Mouse (Mus musculus) Muller cell, postnatal 12 days (primary cell): ENCODE measurements around the gene Oser1.
"Not testable (repeated sequence)": the region's sequence is repeated elsewhere in the genome, so short reads cannot be mapped to it uniquely, and the experiment has no call there.

ENCODE experiments used
- DNase-seq: peaks from one replicate; pipeline ENCODE4 v3.0.0-alpha.2; 2015; ENCODE audit errors: inconsistent ontology term

Oser1 gene

DNA sequence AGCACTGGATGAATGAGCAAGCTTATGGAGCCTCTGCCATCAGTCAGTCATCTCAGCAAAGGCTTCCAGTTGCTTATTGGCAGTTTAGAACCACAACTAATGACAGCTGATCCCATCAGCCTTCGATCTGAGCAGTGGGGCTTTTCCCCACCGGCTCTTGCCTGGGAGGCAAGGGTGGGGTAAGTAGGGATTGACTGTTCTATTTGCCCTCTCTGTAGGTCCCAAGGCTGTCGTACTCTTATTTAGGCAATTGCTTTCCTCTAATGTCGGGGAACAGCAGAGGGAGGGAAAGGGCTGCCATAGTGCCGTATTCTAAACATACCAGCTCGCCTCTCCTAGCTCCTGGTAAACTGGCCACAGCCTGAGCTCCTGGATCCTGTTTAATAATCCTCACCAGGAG lies at the start of gene Oser1:
Gene Oser1, minus strand, starts transcription at position 101 of the 400 bp plus-strand sequence.
- DNase-seq: no peak

DNA sequence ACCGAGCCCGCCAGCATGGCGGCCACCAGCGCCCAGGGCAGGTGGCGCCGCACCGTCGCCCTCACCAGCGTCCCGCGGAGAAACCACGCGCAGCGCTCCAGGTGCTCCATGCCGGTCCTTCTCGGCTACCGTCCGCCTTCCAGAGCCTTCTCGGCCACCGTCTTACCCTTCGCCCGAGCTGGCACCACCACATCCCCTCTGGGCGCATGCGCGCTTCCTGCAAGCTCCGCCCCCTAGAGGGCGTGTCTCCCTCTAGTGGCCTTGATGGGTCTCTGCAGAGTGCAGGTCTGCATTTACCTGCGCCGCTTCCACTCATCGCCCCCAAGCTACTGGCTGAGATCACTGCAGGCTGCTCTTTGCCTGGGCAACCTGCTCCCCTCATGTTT lies 48.0 kb upstream of the Oser1 start, which contains the start of gene Fitm2:
Gene Fitm2, minus strand, starts transcription at position 164 of the 386 bp plus-strand sequence.
- DNase-seq: peak; percentile 96

DNA sequence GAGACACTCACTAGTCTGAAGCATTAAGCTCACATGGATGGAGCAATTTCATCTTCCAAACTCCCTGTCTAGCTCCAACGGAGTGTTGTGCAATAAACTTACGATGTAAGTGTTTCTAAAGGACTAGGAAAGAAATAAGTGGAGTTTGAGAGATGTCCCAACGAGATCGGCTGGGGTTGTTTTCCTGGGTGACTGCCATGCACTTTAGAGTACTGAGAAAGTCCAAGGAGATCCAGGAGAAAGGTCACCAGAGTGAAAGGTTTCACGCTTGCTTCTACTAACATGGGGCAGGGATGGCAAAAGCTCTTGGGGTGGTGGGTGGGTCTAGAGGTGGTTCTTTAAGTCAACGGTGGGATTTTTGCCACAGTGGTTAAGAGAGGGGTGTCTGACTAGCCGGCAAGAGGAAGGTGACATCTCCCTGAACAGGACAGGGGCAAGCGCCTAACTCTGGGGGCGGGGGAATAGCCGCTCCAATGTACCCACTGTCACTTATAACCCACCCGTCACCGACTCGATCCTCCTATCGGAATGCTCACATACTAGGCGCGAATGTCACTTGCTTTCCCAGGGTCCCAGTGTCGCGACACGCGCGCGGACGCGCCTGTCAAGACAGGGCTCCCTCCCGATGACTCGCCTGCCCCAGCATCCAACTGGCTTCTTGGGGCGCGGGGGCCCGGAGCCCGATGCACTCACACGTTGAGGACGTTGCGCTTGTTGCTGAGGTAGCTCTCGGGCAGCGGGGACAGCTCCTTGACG lies 47.4 kb upstream of the Oser1 start:
- peak; percentile 17 for DNase-seq

DNA sequence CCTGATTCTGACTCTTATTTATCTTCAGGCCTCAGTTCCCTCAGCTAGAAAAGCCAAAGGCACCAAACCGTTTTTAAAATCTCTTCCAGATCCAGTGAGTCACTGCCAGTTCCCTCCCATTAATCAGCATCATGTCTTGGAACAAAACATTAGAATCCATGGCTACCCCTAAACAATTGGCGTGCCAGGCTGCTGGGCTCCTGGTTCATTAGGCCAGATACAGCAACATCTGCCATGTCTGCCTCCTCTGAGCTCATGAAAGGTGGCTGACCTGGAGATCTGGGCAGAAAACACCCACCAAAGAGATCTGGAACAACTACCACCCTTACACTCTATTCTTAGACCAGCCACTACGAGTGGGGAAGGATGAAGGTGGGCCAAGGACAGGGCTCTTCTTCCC lies 46.6 kb upstream of the Oser1 start:
- DNase-seq: peak; percentile 55

DNA sequence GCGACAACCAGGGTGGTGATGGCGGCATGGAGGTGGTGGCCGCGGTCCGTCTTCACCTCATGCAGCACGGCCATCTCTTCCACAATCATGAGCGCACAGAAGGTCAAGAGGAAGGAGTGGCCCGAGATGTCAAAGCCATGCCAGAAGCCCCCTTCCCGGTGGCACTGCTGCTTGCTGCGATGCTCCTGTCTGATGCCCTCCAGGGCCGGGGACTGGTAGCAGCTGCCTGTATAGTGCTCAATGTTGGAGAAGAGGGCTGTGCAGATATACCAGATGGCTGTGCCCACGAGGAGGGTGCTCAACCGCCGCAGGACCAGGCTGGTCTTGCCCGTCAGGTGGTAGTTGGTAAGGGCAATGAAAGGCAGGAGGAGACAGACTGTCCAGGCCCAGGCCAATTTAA lies 45.2 kb upstream of the Oser1 start:
- no peak for DNase-seq

DNA sequence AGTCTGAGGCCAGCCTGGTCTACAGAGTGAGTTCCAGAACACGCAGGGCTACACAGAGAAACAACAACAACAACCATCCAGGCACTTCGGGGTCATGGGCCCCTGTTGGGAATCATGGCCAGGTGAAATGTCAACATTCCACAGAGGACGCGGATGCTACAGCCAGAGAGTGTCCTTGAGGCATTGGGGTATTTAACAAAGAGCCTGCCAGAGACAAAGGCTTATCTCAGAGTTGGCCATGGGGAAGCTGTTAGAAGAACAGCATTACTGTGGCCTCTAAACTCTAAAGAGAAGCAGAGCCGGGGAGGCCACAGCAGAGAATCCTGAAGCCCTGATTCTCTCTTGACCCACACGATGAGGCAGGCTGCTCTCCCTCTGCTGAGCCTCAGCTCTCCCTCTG lies 44.4 kb upstream of the Oser1 start:
- DNase-seq: no peak

DNA sequence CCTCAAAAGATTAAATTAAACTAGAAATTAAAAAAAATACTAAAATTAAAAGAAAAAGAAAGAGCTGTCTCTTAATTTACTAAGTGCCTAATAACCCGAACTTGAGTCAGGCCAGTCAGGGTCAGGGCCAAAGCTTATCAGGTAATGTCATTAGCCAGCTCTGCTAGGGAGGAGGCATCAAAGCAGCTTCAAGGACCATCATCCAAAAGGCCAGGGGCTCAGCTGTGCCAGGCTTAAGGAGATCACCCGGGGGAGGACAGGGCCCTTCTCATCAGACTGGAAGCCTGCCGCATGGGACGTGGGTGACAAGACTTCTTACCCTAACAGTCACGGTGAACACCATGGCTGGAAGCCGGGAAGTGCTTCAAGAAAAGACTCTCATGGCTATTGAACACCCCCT lies 43.1 kb upstream of the Oser1 start:
- no peak for DNase-seq

DNA sequence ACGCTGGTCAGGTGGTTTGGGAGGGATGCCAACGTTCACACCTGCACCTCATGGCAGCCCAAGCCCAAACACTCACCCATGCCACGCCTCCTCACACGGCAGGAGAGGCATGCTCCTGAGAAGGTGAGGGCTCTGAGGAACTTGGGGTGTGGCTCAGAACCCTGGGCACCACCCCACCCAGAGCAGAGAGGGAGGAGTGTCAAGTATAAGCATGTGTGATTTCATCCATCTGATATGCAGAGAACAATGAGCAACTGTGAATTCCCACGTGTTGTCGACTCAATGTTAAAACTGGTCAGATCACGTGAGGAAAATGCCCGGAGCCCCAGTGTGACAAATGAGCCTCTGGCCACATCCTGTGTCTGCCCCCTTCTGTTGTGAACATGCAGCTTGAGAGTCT lies 42.3 kb upstream of the Oser1 start:
- DNase-seq: no peak

DNA sequence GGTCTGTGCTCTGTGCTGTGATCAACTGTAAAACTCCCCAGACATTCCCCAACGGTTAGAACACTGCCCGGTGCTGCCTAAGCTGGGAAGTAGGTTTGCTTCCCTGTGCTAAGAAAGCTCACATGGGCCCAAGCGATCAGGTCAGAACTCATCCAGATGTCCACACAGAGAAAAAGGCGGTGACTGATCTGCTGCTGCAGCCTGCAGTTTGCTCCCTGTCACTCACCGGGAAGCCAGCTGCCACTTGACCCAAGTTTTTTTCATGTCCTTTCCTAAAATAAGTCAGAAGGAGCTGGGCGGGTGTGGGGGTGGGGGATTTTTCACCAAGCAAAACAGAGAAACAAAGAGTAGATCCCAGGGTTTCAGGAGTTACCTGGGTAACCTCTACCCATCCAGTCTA lies 40.1 kb upstream of the Oser1 start:
- no peak for DNase-seq

DNA sequence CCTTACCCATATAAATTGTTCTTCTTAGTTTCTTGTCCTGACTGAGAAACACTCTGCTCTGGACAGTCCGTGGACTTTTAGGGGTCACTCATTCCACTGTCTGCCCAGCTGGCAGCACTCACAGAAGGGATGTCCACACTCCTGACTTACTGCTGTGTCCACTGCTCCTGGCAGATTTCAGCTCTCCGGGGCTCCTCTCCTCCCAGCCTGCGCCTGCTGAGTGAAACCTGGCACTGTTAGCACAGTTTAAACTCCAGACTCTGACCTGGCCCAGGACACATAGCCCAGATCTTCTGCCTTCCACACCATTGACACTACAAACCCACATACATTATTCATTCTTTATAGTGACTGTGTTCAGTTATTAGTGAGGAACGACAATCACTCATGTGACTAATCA lies 39.5 kb upstream of the Oser1 start:
- no peak for DNase-seq

DNA sequence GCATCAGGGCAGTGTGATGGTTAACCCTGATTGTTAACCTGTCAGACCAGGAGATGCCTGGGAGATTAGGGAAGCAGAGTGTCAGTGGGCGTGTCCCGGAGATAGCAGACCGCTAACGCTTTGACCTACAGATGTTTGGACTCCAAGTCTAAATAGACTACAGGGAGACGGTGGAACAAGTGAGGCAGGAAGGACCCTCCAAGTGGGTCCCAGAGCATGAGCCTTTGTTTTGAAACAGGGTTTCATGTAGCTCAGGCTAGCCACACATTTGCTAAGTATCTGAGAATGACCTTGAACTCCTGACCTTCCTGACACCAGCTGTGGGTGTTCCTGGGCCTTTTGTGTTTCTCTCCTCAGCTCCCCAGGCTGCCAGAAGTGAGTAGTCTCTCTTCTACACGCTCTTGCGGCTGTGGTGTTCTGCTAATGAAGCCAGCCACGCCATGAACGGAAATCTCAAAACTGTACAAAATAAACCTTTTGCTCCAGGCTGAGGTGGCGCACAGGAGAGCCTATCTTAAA lies 38.8 kb upstream of the Oser1 start:
- no peak for DNase-seq

DNA sequence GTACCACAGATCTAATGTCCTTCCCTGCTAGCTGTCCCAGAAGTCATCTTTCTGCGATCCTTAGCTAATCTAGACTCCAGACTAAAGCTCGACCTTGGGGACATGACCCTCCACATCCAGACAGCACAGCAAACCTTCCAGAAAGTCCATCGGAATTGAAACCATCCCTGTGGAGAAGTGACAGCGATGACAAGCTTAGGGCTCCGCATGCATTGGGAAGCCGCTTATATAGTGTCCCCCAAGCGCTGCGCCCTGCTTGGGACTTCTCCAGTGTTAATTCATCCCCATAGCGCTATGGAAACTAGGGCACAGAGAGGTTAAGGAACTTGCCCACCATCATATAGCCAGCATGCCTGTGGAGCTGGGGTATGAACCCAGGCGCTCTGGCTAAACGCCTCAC lies 38.3 kb upstream of the Oser1 start:
- DNase-seq: no peak

DNA sequence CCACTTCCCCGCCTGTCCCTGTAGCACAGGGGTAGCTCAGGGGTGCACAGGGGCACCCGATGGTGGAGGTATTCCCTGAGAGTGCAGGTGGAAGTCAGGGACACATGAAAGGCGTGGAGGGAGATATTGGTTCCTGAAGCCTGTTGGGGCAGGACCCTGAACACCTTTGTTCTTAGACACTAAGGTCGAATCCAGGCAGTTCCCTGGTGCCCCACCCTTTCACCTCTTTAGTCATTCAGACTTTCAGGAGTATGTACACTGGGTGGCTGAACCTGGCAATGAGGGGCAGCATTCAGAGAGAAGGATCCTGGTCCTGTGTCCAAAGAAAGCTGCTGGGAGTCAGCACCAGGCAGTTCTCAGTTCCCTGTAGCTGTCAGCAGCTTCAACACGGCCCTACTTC lies 37.9 kb upstream of the Oser1 start:
- DNase-seq: no peak

DNA sequence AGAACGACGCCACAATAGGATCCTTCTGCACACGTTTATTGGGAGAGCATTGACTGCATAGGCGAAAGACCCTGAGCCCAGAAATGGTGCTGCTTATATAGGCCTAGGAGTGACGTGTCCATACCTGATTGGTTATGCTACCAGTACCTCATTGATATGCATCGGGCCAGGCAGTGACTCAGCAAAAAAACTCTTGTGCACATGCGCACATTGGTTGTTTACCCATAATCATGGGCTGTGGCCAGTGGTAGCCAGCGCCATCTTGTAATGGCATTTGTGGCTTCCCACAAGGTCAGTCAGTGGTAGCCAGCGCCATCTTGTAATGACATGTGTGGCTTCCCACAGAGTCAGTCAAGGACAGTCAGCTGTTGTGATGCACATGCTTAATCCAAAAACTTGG lies 36.8 kb upstream of the Oser1 start:
- not testable (repeated sequence) for DNase-seq

DNA sequence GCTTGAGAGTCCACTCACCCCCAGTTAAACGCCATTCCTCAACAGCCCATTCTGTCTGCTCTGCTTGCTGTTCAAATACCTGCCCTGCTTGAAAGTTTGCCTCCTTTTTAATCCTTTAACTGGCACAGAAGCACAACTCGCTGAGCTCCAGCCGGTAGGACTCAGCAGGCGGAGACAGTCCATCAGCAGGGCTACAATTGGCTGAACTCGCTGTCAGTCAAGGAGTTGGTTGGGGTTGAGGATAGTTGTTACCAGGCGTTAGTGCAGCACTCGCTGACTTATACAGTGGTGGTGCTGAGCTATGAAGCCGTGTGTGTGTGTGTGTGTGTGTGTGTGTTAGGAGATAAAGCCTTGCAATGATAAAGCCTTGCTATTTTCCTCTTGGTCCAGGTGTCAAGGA lies 36.1 kb upstream of the Oser1 start:
- no peak for DNase-seq

DNA sequence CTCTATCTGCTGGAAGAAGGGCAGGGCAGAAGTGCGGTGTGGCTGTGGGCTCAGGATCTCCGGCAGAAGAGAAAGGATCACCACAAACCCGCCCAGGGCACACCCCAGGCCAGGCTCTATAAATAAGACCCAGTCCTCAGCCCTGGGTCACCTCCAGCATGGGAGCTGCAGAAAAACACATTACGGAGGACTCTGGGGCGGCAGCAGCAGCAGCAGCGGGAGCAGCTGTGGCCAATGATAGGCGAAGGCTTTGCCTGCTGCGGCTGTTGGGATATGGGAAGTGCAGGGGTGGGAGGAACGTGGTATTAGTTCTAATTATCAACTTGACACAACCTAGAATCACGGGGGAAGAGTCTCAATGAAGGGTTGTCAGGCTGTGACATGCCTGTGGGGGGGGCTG lies 34.9 kb upstream of the Oser1 start:
- no peak for DNase-seq

DNA sequence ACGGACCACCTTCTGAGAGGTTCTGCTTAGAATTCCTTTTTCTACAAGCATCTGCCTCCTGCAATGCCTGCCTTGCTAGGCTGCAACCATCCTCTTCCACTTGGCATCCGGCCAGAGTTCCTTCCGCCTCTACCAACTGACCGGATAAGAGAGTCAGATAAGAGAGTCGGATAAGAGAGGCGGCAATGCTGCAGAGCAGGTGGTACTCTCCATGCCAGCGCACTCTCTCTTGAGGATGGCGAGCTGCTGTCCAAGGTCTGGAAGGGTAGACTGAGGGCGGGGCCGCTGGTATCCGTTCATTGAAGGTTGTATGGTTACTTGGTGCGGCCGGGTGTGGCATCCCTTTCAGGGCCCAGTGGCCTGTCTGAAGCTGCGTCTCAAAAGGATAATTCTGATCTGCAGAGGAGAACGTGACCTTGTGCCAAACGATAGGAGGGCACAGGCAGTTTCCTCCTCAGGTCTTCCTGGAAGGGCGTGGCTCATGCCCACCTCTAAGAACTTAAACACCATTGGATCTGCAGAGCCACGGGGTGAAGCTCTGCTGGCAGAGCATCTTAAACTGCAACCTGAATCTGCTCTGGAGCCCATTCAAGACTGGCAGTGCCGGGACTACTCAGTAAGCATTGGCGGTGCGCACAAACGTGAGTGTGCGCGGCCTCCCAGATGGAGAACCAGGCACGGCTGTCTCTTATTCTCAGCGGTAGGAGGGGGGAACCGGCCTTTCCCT lies 34.2 kb upstream of the Oser1 start:
- no peak for DNase-seq

DNA sequence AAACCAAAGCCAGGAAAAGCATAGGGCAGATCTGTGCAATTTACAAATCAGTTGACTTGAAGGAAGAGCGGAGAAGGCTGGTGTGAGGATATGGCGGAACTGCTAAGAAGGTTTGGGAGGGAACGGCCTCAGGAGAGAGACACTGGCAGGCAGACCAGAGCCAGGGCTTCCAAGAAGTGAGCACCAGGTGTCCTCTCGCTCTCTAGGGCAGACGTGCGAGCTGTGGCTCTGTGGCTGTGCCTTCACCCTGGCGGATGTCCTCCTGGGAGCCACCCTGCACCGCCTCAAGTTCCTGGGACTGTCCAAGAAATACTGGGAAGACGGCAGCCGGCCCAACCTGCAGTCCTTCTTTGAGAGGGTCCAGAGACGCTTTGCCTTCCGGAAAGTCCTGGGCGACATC lies 28.9 kb upstream of the Oser1 start:
- no peak for DNase-seq

DNA sequence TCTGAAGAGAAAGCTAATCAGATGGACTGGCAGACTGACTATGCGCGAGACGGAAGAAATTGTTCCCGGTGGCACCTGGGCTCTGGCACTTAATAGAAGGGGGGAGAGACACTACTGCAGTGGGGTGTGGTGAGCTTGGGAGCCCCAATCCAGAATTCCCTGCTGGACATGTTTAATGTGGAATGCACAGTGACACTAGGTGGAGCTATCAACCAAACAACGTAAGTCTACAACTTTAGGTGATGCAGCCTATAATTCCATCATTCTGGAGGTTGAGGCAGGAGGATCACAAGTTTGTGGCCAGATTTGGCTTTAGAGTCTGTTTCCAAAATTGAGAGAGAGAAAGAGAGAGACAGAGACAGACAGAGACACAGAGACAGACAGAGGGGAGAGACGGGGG lies 28.2 kb upstream of the Oser1 start:
- no peak for DNase-seq

DNA sequence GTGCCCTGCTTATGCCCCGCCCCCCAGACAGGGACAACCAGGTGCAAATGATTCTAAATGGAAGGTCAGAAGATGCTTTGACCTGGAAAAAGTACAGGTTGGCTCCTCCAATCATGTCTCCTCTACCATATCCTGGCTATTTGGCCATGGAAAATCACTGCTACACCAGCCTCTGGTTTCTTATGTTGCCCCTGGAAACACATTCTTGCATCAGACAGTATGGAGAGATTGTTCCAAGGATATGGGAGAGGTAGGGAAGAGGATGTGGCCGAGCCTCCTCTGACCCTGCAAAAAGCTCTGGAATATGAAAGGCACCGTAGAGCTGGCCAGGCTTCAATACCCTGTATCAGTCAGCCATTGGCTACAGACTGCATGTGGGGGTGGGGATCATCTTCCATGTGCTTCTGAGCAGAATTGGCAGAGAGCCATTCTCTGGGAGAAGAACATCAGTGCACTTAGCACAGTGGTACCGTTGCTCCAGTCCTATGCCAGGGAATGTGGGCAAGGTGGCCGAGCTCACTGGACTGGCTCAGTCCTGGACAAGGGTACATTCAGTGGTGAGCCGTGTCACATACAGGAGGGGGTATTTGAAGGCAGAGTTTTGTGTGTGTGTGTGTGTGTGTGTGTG lies 26.3 kb upstream of the Oser1 start:
- DNase-seq: no peak

DNA sequence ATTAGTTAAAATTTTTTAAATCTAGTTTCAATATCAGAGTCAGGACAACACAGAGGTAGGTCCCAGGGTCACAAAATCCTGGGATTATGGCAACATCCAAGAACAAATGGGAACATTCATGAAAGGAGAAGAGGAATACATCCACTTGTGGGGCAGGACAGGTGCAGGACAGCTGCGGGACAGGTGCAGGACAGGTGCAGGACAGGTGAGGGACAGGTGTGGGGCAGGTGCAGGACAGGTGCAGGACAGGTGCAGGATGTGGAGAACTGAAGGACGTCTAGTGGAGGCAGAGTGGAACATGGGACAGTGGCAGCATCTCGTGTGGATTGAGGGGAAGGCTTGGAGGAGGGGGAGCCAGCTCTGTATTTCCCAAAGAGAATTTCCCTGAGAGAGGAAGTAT lies 24.8 kb upstream of the Oser1 start:
- DNase-seq: no peak

DNA sequence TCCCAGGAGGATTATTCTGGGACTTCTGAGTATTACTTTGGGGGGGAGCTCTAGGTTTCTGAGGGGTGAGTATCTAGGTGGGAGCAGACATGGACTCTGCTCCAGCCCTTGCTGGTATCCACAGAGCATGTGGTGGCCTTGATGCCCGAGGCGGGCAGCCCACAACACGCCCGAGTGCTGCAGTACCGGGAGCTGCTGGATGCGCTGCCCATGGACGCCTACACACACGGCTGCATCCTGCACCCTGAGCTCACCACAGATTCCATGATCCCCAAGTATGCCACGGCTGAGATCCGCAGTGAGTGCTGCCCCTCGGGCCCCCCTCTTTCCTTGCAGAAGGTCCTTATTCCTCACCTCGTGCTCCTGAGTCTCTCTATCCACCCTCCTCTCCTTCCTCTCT lies 22.9 kb upstream of the Oser1 start:
- no peak for DNase-seq

DNA sequence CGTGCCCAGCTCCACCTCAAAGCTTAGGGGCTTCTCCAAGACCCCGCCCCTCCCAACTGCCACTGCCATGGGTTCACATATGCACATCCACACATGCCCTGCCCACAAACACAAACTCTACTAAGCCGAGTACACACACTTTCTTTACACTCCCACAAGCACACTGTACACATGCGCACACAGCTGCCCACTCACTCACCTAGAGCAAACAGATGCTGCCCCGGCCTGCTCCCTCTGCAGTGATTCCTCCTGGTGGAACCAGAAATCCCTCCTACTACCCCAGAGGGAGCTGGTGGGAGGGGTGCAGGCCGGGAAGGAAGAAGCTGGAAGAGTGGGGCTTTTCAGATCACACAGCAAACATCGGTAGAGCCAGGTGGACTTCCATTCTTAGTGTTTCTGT lies 19.5 kb upstream of the Oser1 start:
- DNase-seq: no peak
